Mouse (Mus musculus) forebrain, postnatal 0 days (tissue): ENCODE data around the gene Tomm70a. TPM values are rescaled to one million over a fixed set of nuclear protein-coding genes. Genes with fewer than 3 reads are reported as not detected.
A peak's percentile ranks its signal among the peaks of the same experiment; 100 is the strongest.

Source experiments
- ATAC-seq: fragments of 200-750 bp; cut with Nextera tagmentation; 2 replicates; pipeline ENCODE4 v1.8.0; 2017; ENCODE audit warnings: mild to moderate bottlenecking, moderate library complexity
- DNase-seq: peaks from one replicate; pipeline ENCODE4 v3.0.0-alpha.2; 2015
- H3K27ac ChIP-seq: fragments of 300-500 bp; sonication (generic); 2 replicates; pipeline ENCODE4 v1.5.1; 2014; ENCODE audit warnings: low read depth, mild to moderate bottlenecking, antibody characterized with exemption, low read length, moderate library complexity, mixed read lengths
- H3K27me3 ChIP-seq: fragments of 300-500 bp; sonication (generic); 2 replicates; pipeline ENCODE4 v1.6.1; 2014; ENCODE audit warnings: mild to moderate bottlenecking, low read length, mixed read lengths; ENCODE audit not compliant: insufficient read depth
- H3K36me3 ChIP-seq: fragments of 300-500 bp; sonication (generic); 2 replicates; pipeline ENCODE4 v1.6.1; 2014; ENCODE audit warnings: mild to moderate bottlenecking, moderate library complexity; ENCODE audit not compliant: insufficient read depth
- H3K4me1 ChIP-seq: fragments of 300-500 bp; sonication (generic); 2 replicates; pipeline ENCODE4 v1.6.1; 2014; ENCODE audit warnings: antibody characterized with exemption; ENCODE audit not compliant: insufficient read depth
- H3K4me2 ChIP-seq: fragments of 300-500 bp; sonication (generic); 2 replicates; pipeline ENCODE4 v1.6.1; 2014; ENCODE audit warnings: low read depth, mild to moderate bottlenecking, moderate library complexity
- H3K4me3 ChIP-seq: fragments of 300-500 bp; sonication (generic); 2 replicates; pipeline ENCODE4 v1.5.1; 2014; ENCODE audit warnings: low read depth, low read length, mixed read lengths
- H3K9ac ChIP-seq: fragments of 300-500 bp; sonication (generic); 2 replicates; pipeline ENCODE4 v1.6.1; 2014; ENCODE audit warnings: mild to moderate bottlenecking
- H3K9me3 ChIP-seq: fragments of 300-500 bp; sonication (generic); 2 replicates; pipeline ENCODE4 v1.6.1; 2016; ENCODE audit warnings: low read length
- CTCF ChIP-seq: sonication (generic); IDR thresholded peaks from 2 replicates; pipeline ENCODE4 v1.5.1; 2016; ENCODE audit warnings: antibody characterized with exemption, control low read depth, low read depth
- whole genome bisulfite sequencing: fragments of 180-500 bp; shearing (Covaris S2); extraction: QIAGEN DNeasy Blood & Tissue Kit; methylation state at CpG from one replicate; pipeline ENCODE4 v1.1.7; 2014; 5-methylcytosine and 5-hydroxymethylcytosine counted together
- polyA plus RNA-seq: library from polyadenylated mRNA; unstranded; fragments of >200 nt; fragmentation: Nextera tagmentation; extraction: Ambion mirVana; gene quantifications from 2 replicates; pipeline ENCODE4 v1.2.1, GENCODE M21; 2015
- total RNA-seq: library from RNA; depleted of rRNA; stranded (reverse); fragments of >200 nt; gene quantifications from 2 replicates; pipeline ENCODE4 v1.2.3, GENCODE M21; 2014

Gene Tomm70a
- total and polyA plus RNA-seq, 2 experiments from 2014 or later: 65.7 to 138 TPM

DNA sequence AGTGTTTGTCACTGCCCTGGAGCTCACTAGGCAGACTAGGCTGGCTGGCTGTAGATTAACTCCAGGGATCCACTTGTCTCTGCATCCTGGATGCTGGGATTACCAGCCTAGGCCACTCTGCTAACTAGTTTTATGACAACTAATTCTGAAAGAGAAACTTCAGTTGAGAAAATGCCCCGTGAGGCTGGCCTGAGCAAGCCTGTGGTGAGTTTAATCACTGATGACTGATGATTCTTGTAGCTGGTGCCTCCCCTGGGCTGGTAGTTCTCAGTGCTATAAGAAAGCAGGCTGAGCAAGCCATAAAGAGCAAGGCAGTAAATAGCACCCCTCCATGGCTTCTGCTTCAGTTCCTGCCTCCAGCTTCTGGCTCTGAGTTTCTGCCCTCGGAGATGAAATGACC is 54.2 kb downstream of the Tomm70a start:
- Histone ChIP-seq H3K27ac (no peak overlapping the region), H3K4me1 (no peaks in the 10 kb centered on the region), H3K9ac (no peak overlapping the region), H3K9me3 (no peaks in the 10 kb centered on the region), H3K4me2 (no peak overlapping the region), H3K4me3 (no peak overlapping the region), H3K27me3 (no peaks in the 10 kb centered on the region), H3K36me3 (peaks cover 31% of the 10 kb centered on the region)
- no peak for TF ChIP-seq CTCF
- no peak for DNase-seq
- no peak for ATAC-seq
- 72% methylated on average over 2 of the region's 2 CpGs for WGBS

GRCm38 (mm10) chr16:57176276-57176675 is 54.8 kb downstream of the Tomm70a start:
- H3K27me3 ChIP-seq: no peaks in the 10 kb centered on the region
- peaks cover 26% of the 10 kb centered on the region for H3K36me3 ChIP-seq
- no peak for TF ChIP-seq CTCF
- H3K9ac ChIP-seq: no peak overlapping the region
- H3K4me2 ChIP-seq: no peak overlapping the region
- 88% methylated on average over 7 of the region's 7 CpGs for WGBS
- H3K4me3 ChIP-seq: no peak overlapping the region
- no peak overlapping the region for H3K27ac ChIP-seq
- no peaks in the 10 kb centered on the region for H3K4me1 ChIP-seq
- ATAC-seq (no peak), DNase-seq (no peak)
- H3K9me3 ChIP-seq: no peaks in the 10 kb centered on the region

DNA sequence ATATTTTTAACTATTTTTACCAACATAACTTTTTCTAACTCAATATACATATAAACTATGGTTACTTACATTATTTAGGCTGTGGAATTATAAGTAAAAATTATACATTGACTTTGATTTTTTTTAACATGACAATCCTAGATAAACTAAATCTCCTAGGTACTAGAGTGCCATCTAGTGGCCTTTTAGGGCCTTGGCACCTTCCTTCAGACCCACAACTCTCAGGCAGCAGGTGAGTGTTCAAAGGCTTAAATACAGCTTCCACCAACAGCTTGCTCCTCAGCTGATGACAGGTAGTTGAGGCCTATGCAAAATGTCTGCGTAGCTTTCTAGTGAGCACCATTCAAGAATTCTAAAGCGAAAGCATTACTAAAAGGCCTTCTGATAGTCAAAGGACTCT is 55.8 kb downstream of the Tomm70a start:
- Histone ChIP-seq H3K36me3 (peaks cover 33% of the 10 kb centered on the region), H3K4me2 (no peak overlapping the region), H3K9me3 (no peaks in the 10 kb centered on the region), H3K27me3 (no peaks in the 10 kb centered on the region), H3K9ac (no peak overlapping the region), H3K4me3 (no peak overlapping the region), H3K27ac (no peak overlapping the region), H3K4me1 (no peaks in the 10 kb centered on the region)
- peak; percentile 73; the same call in 1 of the 2 replicates for ATAC-seq
- WGBS: 65% methylated on average over 2 of the region's 2 CpGs
- TF ChIP-seq CTCF: peak; percentile 75
- peak; percentile 70 for DNase-seq

GRCm38 (mm10) chr16:57177664-57178063 is 56.2 kb downstream of the Tomm70a start:
- DNase-seq: no peak
- no peak overlapping the region for H3K9ac ChIP-seq
- H3K27me3 ChIP-seq: no peaks in the 10 kb centered on the region
- no peak overlapping the region for H3K4me2 ChIP-seq
- no peaks in the 10 kb centered on the region for H3K4me1 ChIP-seq
- H3K4me3 ChIP-seq: no peak overlapping the region
- TF ChIP-seq CTCF: no peak
- peaks cover 33% of the 10 kb centered on the region for H3K36me3 ChIP-seq
- H3K9me3 ChIP-seq: no peaks in the 10 kb centered on the region
- no peak overlapping the region for H3K27ac ChIP-seq
- WGBS: 90% methylated on average over 10 of the region's 10 CpGs
- 0 out of 2 replicates have a peak, but pooled peaks have one; percentile 14 for ATAC-seq

DNA sequence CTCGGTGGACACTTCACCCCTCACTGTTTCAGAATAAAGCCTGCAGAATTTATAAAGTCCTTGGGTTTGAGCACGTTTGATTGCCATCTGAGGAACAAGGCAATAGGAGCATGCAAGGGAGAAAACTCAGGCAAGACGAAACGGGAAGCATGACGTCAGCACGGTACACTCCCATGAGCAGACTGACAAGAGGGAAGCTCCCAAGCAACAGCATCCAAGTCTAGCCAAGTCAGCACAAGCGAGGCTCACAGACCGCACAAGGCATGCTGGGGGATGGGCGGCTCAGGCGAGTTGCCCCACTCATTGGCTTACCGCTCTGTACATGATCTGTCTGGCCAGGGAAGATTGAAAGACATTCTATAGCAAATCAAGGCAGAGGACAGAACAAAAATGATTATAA is 59.7 kb downstream of the Tomm70a start:
- no peak overlapping the region for H3K4me2 ChIP-seq
- no peak overlapping the region for H3K9ac ChIP-seq
- no peaks in the 10 kb centered on the region for H3K9me3 ChIP-seq
- peaks cover 43% of the 10 kb centered on the region for H3K36me3 ChIP-seq
- H3K27ac ChIP-seq: no peak overlapping the region
- H3K4me1 ChIP-seq: no peaks in the 10 kb centered on the region
- no peak for ATAC-seq
- DNase-seq: no peak
- 83% methylated on average over 11 of the region's 11 CpGs for WGBS
- H3K4me3 ChIP-seq: no peak overlapping the region
- H3K27me3 ChIP-seq: no peaks in the 10 kb centered on the region
- TF ChIP-seq CTCF: no peak

GRCm38 (mm10) chr16:57182037-57182436 is 60.5 kb downstream of the Tomm70a start:
- Histone ChIP-seq H3K4me1 (no peaks in the 10 kb centered on the region), H3K9me3 (no peaks in the 10 kb centered on the region), H3K4me2 (no peak overlapping the region), H3K36me3 (peaks cover 41% of the 10 kb centered on the region), H3K27me3 (no peaks in the 10 kb centered on the region), H3K4me3 (no peak overlapping the region), H3K9ac (no peak overlapping the region), H3K27ac (no peak overlapping the region)
- TF ChIP-seq CTCF: no peak
- 90% methylated on average over 5 of the region's 5 CpGs for WGBS
- DNase-seq (no peak), ATAC-seq (no peak)

DNA sequence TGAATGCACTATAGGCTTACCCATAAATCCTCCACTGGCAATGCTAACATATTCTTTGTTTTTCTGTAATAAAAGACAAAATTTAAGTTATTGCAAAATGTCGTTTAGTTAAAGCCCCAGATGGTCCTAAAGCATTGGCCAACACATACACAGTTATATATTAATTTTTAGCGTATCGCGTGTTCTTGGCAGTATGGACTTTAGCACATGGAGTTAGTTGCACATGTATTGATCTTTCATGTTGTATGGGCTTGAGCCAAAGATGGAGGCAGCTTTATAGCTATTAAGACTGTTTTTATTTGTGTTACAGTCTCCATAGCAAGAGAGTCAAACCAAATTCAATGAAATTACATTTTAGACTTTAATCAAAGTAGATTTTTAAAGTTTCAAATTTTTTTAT is 65.1 kb downstream of the Tomm70a start:
- no peak overlapping the region for H3K27ac ChIP-seq
- H3K4me2 ChIP-seq: no peak overlapping the region
- H3K4me1 ChIP-seq: no peaks in the 10 kb centered on the region
- ATAC-seq (no peak), DNase-seq (no peak)
- H3K27me3 ChIP-seq: no peaks in the 10 kb centered on the region
- TF ChIP-seq CTCF: no peak
- WGBS: 86% methylated on average over 4 of the region's 4 CpGs
- H3K9me3 ChIP-seq: no peaks in the 10 kb centered on the region
- H3K9ac ChIP-seq: no peak overlapping the region
- peaks cover 53% of the 10 kb centered on the region for H3K36me3 ChIP-seq
- H3K4me3 ChIP-seq: no peak overlapping the region

GRCm38 (mm10) chr16:57189493-57189892 is 68.0 kb downstream of the Tomm70a start:
- DNase-seq (no peak), ATAC-seq (no peak)
- no peaks in the 10 kb centered on the region for H3K9me3 ChIP-seq
- 88% methylated on average over 2 of the region's 2 CpGs for WGBS
- H3K4me3 ChIP-seq: no peak overlapping the region
- no peaks in the 10 kb centered on the region for H3K27me3 ChIP-seq
- H3K4me2 ChIP-seq: no peak overlapping the region
- H3K27ac ChIP-seq: no peak overlapping the region
- no peak overlapping the region for H3K9ac ChIP-seq
- H3K4me1 ChIP-seq: no peaks in the 10 kb centered on the region
- TF ChIP-seq CTCF: no peak
- H3K36me3 ChIP-seq: peaks cover 41% of the 10 kb centered on the region
